Mouse (Mus musculus): Measurements from ENCODE around the gene Simc1. TPM values are rescaled to one million over a fixed set of nuclear protein-coding genes. Genes with fewer than 3 reads are reported as not detected.

The Simc1 gene
- total and polyA plus RNA-seq, 2 experiments, result 2.9 to 6.7 TPM

- TF ChIP-seq CTCF (IDR thresholded peaks at IDR 0.05; ENCODE audit: low read depth, low read length) (no peak), POLR2A (IDR thresholded peaks at IDR 0.05; ENCODE audit: extremely low read depth, insufficient read depth, low read length) (no peak)
- DNase-seq (ENCODE audit: extremely low read depth, low read depth, low spot score), result peak; percentile 96
- H3K27me3 ChIP-seq (ENCODE audit: control insufficient read depth, insufficient read depth, low read length), result no peaks in the 10 kb centered on the region
Observed at GRCm38 (mm10) chr13:54562562-54562961, 59.0 kb downstream of the Simc1 start.

DNA sequence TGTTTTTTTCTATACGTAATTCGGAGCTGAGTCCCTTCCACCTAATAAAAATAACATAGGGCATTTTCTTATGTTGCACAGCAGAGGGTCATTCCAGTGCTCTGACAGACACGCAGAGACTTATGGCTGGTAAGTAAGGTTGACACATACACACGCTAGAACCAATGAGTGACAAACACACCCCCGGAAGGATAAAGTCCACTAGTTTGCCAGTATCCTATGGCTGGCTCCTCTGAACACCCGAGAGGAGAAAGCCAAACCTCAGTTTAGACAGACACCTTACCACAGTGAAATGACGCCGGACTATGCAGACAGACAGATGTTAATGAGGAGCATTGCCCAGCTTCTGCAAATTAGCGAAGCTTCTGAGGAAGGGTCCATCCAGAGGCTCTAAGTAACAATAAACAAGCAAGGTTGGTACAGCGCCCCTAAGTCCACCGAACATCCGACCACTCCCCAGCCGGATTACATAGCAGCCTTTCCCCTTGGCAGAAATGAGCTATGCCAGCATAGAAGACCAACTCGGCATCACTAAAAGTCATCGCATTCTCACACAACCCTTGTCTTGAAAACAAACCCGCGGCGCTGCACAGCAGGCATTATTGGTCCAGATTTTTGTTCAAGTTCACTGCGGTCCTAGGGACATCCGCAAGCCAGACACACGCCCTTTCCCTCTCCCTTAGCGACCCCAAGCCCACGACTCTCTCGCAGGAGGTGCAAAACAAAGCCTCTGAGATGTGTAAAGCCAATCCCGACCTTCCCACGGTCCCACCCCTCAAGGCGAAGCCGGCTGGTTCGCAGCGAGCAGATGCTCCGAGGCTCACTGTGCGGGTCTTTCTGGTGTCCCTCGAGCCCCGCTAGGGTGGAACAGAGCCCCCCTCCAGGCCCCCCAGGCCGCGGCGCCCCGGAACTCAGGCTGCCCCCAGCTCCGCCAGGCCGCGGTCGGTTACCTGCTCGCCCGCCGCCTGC is 60.9 kb downstream of the Simc1 start:
- Histone ChIP-seq H3K27ac (replicated peaks; ENCODE audit: insufficient read depth, low read depth, low read length) (peak overlapping the region; percentile 63), H3K27me3 (ENCODE audit: control insufficient read depth, insufficient read depth, low read length) (no peaks in the 10 kb centered on the region), H3K36me3 (ENCODE audit: control insufficient read depth, insufficient read depth, low read length) (peaks cover 18% of the 10 kb centered on the region), H3K4me3 (ENCODE audit: insufficient read depth, low read depth, low read length) (peak overlapping the region; percentile 79), H3K9ac (ENCODE audit: low read depth, low read length) (peak overlapping the region; percentile 84), H3K79me2 (ENCODE audit: control insufficient read depth, insufficient read depth, low read length) (peaks cover 20% of the 10 kb centered on the region; the same call in 1 of the 2 replicates), H3K4me1 (ENCODE audit: control insufficient read depth, insufficient read depth, low read length) (peaks cover 16% of the 10 kb centered on the region)
- DNase-seq (ENCODE audit: extremely low read depth, low read depth, low spot score), result peak; percentile 56
- TF ChIP-seq CTCF (IDR thresholded peaks at IDR 0.05; ENCODE audit: low read depth, low read length), result no peak
- TF ChIP-seq POLR2A (IDR thresholded peaks at IDR 0.05; ENCODE audit: extremely low read depth, insufficient read depth, low read length), result no peak
- WGBS, result 4% methylated on average over 44 of the region's 45 CpGs

More at GRCm38 (mm10) chr13:54562562-54562961, 59.0 kb downstream of the Simc1 start:
- no peak overlapping the region for H3K9ac ChIP-seq (ENCODE audit: low read depth, low read length)
- 26% methylated on average over 7 of the region's 7 CpGs for WGBS
- peaks cover 20% of the 10 kb centered on the region; the same call in 1 of the 2 replicates for H3K79me2 ChIP-seq (ENCODE audit: control insufficient read depth, insufficient read depth, low read length)
- H3K4me1 ChIP-seq (ENCODE audit: control insufficient read depth, insufficient read depth, low read length), result peaks cover 16% of the 10 kb centered on the region
- H3K4me3 ChIP-seq (ENCODE audit: insufficient read depth, low read depth, low read length), result no peak overlapping the region
- peaks cover 32% of the 10 kb centered on the region for H3K36me3 ChIP-seq (ENCODE audit: control insufficient read depth, insufficient read depth, low read length)
- H3K27ac ChIP-seq (replicated peaks; ENCODE audit: insufficient read depth, low read depth, low read length), result peak overlapping the region; percentile 59

GRCm38 (mm10) chr13:54565201-54565581 is 61.6 kb downstream of the Simc1 start, which contains the start of gene 4833439L19Rik:
Gene 4833439L19Rik, minus strand, starts transcription at chr13:54565435.
- peaks cover 20% of the 10 kb centered on the region; the same call in 1 of the 2 replicates for H3K79me2 ChIP-seq (ENCODE audit: control insufficient read depth, insufficient read depth, low read length)
- DNase-seq (ENCODE audit: extremely low read depth, low read depth, low spot score), result peak; percentile 89
- no peaks in the 10 kb centered on the region for H3K27me3 ChIP-seq (ENCODE audit: control insufficient read depth, insufficient read depth, low read length)
- peak within 1 kb of the TSS; percentile 84 for H3K9ac ChIP-seq (ENCODE audit: low read depth, low read length)
- under 1% methylated on average over 27 of the region's 27 CpGs for WGBS
- H3K36me3 ChIP-seq (ENCODE audit: control insufficient read depth, insufficient read depth, low read length), result peaks cover 13% of the 10 kb centered on the region
- peak; percentile 87 for TF ChIP-seq POLR2A (IDR thresholded peaks at IDR 0.05; ENCODE audit: extremely low read depth, insufficient read depth, low read length)
- no peak for TF ChIP-seq CTCF (IDR thresholded peaks at IDR 0.05; ENCODE audit: low read depth, low read length)
- H3K4me1 ChIP-seq (ENCODE audit: control insufficient read depth, insufficient read depth, low read length), result peaks cover 16% of the 10 kb centered on the region
- H3K27ac ChIP-seq (replicated peaks; ENCODE audit: insufficient read depth, low read depth, low read length), result peak within 1 kb of the TSS; percentile 71
- peak within 1 kb of the TSS; percentile 79 for H3K4me3 ChIP-seq (ENCODE audit: insufficient read depth, low read depth, low read length)

DNA sequence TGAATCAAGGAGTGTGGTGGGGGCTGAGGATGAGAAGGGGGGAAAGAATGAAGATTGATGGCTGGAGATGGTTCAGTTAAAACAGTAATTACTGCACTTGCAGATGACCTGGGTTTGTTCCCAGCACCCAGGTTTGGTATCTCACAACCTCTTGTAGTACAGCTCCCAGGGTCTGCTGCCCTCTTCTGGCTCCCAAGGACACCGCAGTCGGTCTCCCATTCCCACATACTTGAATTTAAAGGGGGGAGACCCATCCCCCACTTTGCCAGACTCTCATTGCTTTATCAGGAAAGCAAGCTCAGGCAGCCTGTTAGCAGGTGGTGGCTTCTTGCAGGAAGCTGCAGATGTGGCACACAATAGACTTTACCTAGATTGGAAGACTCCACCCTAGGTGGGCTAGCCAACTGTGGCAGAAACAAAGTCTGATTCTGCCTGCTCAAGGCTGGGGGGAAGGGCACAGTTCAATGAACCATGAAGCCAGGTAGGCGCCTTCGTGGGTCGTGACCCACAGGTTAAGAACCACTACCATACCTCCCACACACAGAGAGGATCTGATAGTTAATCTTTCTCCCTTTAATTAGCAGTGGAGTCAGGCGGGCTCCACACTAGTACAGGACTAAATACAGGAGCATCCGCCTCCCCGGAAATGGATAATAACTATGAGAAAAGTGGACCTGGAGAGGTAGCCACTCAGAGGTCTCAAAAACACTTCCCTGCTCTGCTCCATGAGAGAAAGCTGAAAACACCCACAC is 62.2 kb downstream of the Simc1 start:
- no peak overlapping the region for H3K9ac ChIP-seq (ENCODE audit: low read depth, low read length)

DNA sequence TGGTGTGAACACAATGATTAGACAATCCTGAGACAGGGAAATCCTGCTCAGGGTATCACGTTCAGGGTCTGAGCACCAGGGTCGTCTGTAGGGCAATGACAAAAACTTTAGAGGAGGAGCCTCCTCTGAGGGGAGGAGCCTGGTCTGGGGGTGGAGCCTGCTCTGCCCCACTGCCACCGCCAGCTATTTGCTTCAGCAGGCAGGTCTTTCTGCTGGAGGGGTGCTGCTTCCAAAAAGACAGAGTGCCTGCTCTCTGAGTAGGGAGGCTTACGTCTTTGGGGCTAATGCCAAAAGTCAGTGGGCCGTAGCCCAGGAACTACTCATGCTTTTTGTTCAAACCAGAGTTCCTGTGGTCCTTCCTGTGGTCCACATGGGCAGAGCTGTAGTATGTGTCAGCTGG is 64.8 kb downstream of the Simc1 start:
- no peak for TF ChIP-seq POLR2A (IDR thresholded peaks at IDR 0.05; ENCODE audit: extremely low read depth, insufficient read depth, low read length)
- TF ChIP-seq CTCF (IDR thresholded peaks at IDR 0.05; ENCODE audit: low read depth, low read length), result no peak
- Histone ChIP-seq H3K27ac (replicated peaks; ENCODE audit: insufficient read depth, low read depth, low read length) (no peak overlapping the region), H3K4me1 (ENCODE audit: control insufficient read depth, insufficient read depth, low read length) (peaks cover 6% of the 10 kb centered on the region), H3K36me3 (ENCODE audit: control insufficient read depth, insufficient read depth, low read length) (no peaks in the 10 kb centered on the region), H3K4me3 (ENCODE audit: insufficient read depth, low read depth, low read length) (no peak overlapping the region), H3K27me3 (ENCODE audit: control insufficient read depth, insufficient read depth, low read length) (no peaks in the 10 kb centered on the region), H3K79me2 (ENCODE audit: control insufficient read depth, insufficient read depth, low read length) (peaks cover 10% of the 10 kb centered on the region; the same call in 1 of the 2 replicates), H3K9ac (ENCODE audit: low read depth, low read length) (no peak overlapping the region)
- no peak for DNase-seq (ENCODE audit: extremely low read depth, low read depth, low spot score)
- 60% methylated on average over 5 of the region's 5 CpGs for WGBS

More for the DNA sequence above, 62.2 kb downstream of the Simc1 start:
- H3K79me2 ChIP-seq (ENCODE audit: control insufficient read depth, insufficient read depth, low read length), result peaks cover 17% of the 10 kb centered on the region; the same call in 1 of the 2 replicates
- peaks cover 16% of the 10 kb centered on the region for H3K4me1 ChIP-seq (ENCODE audit: control insufficient read depth, insufficient read depth, low read length)
- TF ChIP-seq CTCF (IDR thresholded peaks at IDR 0.05; ENCODE audit: low read depth, low read length) (peak; percentile 63), POLR2A (IDR thresholded peaks at IDR 0.05; ENCODE audit: extremely low read depth, insufficient read depth, low read length) (no peak)
- WGBS, result 23% methylated on average over 8 of the region's 8 CpGs
- DNase-seq (ENCODE audit: extremely low read depth, low read depth, low spot score), result no peak
- peaks cover 7% of the 10 kb centered on the region for H3K36me3 ChIP-seq (ENCODE audit: control insufficient read depth, insufficient read depth, low read length)
- H3K27ac ChIP-seq (replicated peaks; ENCODE audit: insufficient read depth, low read depth, low read length), result peak overlapping the region; percentile 71
- peak overlapping the region; percentile 34 for H3K4me3 ChIP-seq (ENCODE audit: insufficient read depth, low read depth, low read length)
- no peaks in the 10 kb centered on the region for H3K27me3 ChIP-seq (ENCODE audit: control insufficient read depth, insufficient read depth, low read length)
